In genomic region chr13:56295943-56296658, GRCm38 (mm10) we compare ENCODE assay signal across 8 mouse cellular contexts. TPM values are rescaled to one million over a fixed set of nuclear protein-coding genes. Genes with fewer than 3 reads are reported as not detected.
A peak's percentile ranks its signal among the peaks of the same experiment; 100 is the strongest.
DNase-seq lines count a peak whose midpoint lies in the region; ATAC-seq and TF ChIP-seq lines count a peak whose summit lies in the region.

Gene Cxcl14, minus strand, starts transcription at chr13:56296551.

- H3K4me1 ChIP-seq in intestine, postnatal 0 days (replicated peaks; ENCODE audit: control insufficient read depth, insufficient read depth, low read length) = no peaks in the 10 kb centered on the region
- peaks cover 20% of the 10 kb centered on the region for H3K4me1 ChIP-seq in midbrain, embryonic 12.5 days

- H3K27me3 ChIP-seq in intestine, postnatal 0 days (replicated peaks; ENCODE audit: control insufficient read depth, insufficient read depth, low read length) = peaks cover 41% of the 10 kb centered on the region
- peaks cover 88% of the 10 kb centered on the region for H3K27me3 ChIP-seq in midbrain, embryonic 12.5 days

- peak within 1 kb of the TSS; percentile 42 for H3K4me3 ChIP-seq in intestine, postnatal 0 days (ENCODE audit: low read depth, low read length)
- peak within 1 kb of the TSS; percentile 54 for H3K4me3 ChIP-seq in midbrain, embryonic 12.5 days

- no peaks in the 10 kb centered on the region for H3K9me3 ChIP-seq in intestine, postnatal 0 days (ENCODE audit: control insufficient read depth)
- H3K9me3 ChIP-seq in midbrain, embryonic 12.5 days = no peaks in the 10 kb centered on the region

- peak; percentile 55 for ATAC-seq in granulocyte monocyte progenitor cell, adult 5-6 weeks (replicated peaks; ENCODE audit: poor library complexity, severe bottlenecking)
- ATAC-seq in intestine, postnatal 0 days = 0 out of 2 replicates have a peak, but pooled peaks have one; percentile 25
- peak; percentile 68; the same call in 1 of the 2 replicates for ATAC-seq in midbrain, embryonic 12.5 days (ENCODE audit: low FRiP score, low read depth)

- peak within 1 kb of the TSS; percentile 58 for H3K4me2 ChIP-seq in intestine, postnatal 0 days (replicated peaks; ENCODE audit: low read depth)
- H3K4me2 ChIP-seq in midbrain, embryonic 12.5 days (replicated peaks) = peak within 1 kb of the TSS; percentile 92

- no peak within 1 kb of the TSS for H3K27ac ChIP-seq in intestine, postnatal 0 days (ENCODE audit: low read depth, low read length)
- no peak within 1 kb of the TSS for H3K27ac ChIP-seq in midbrain, embryonic 12.5 days (replicated peaks)

- peak; percentile 66 for DNase-seq in adrenal gland, postnatal 14 days
- peak; percentile 57 for DNase-seq in embryo, embryonic 11 days
- DNase-seq in left cerebral cortex, postnatal 25 days (ENCODE audit: low spot score in 2 of 2) = peak; percentile 50 to 67
- DNase-seq in urinary bladder, adult 2 months (ENCODE audit: low spot score) = peak; percentile 23
- DNase-seq in T-cell, adult 2 months (ENCODE audit: low spot score) = no peak

- no peak within 1 kb of the TSS for H3K9ac ChIP-seq in intestine, postnatal 0 days (ENCODE audit: low read depth, low read length)
- H3K9ac ChIP-seq in midbrain, embryonic 12.5 days (replicated peaks) = peak within 1 kb of the TSS; percentile 67

- under 1% methylated on average over 76 of the region's 76 CpGs for WGBS in intestine, postnatal 0 days
- WGBS in midbrain, embryonic 12.5 days = under 1% methylated on average over 70 of the region's 76 CpGs

- intact Hi-C loops in left cerebral cortex, postnatal 25 days (cut with DNase I) = no loop called here

- TF ChIP-seq CTCF in intestine, postnatal 0 days (IDR thresholded peaks at IDR 0.05; ENCODE audit: low read depth) = no peak

- no peaks in the 10 kb centered on the region for H3K36me3 ChIP-seq in intestine, postnatal 0 days (ENCODE audit: control insufficient read depth, insufficient read depth)
- H3K36me3 ChIP-seq in midbrain, embryonic 12.5 days = no peaks in the 10 kb centered on the region

RNA-seq across cellular contexts. Expression of gene Cxcl14, which starts in this region (rescaled TPM):
- 23.9 and 27.3 TPM in 2 replicates for total RNA-seq in adrenal gland, postnatal 14 days (2021)
- 0.85 TPM in 1 of 2 replicates, not detected in the other for total RNA-seq in granulocyte monocyte progenitor cell, adult 5-6 weeks (2014; fragmentation: Nextera tagmentation)
- total RNA-seq in granulocyte monocyte progenitor cell, adult 5-6 weeks (2017) = not detected in 2 replicates
- polyA plus RNA-seq in intestine, postnatal 0 days (2015; fragmentation: Nextera tagmentation; extraction: Ambion mirVana) = 19.3 and 19.4 TPM in 2 replicates
- 100 to 1,000 TPM; 130 to 158 TPM for total RNA-seq in left cerebral cortex, postnatal 25 days (2021)
- polyA plus RNA-seq in midbrain, embryonic 12.5 days (2016; fragmentation: Nextera tagmentation; extraction: Ambion mirVana) = 27.5 and 37.6 TPM in 2 replicates
- polyA plus RNA-seq in urinary bladder, adult 2 months (2012; rRNA removed) = 329 and 402 TPM in 2 replicates

Comparison
In these comparisons a context has a peak if more than half of its experiments do, and no peak if none do; other contexts are left out.
1. RNA of gene Cxcl14 (total RNA-seq): 130 to 158 TPM in left cerebral cortex, postnatal 25 days and 23.9 to 27.3 TPM in adrenal gland, postnatal 14 days; 0.85 TPM in granulocyte monocyte progenitor cell, adult 5-6 weeks; every median in the first group is over 10 times any median in the second.
2. Peak in ATAC-seq in granulocyte monocyte progenitor cell, adult 5-6 weeks; RNA of the gene not detected or under 1 TPM.
3. Peak in every context shown above with its lines, with median percentiles within 50 percentile points of each other: ATAC-seq.